Mouse (Mus musculus): ENCODE results near the gene Rab11fip3. TPM values are rescaled to one million over a fixed set of nuclear protein-coding genes. Genes with fewer than 3 reads are reported as not detected.

Rab11fip3 gene
- total RNA-seq, 2 experiments from 2014 or later: 0.70 to 1.3 TPM

- no peak for ATAC-seq (ENCODE audit: poor library complexity, severe bottlenecking)
Measured at GRCm38 (mm10) chr17:25943221-25943620, 126.1 kb downstream of the Rab11fip3 start.

DNA sequence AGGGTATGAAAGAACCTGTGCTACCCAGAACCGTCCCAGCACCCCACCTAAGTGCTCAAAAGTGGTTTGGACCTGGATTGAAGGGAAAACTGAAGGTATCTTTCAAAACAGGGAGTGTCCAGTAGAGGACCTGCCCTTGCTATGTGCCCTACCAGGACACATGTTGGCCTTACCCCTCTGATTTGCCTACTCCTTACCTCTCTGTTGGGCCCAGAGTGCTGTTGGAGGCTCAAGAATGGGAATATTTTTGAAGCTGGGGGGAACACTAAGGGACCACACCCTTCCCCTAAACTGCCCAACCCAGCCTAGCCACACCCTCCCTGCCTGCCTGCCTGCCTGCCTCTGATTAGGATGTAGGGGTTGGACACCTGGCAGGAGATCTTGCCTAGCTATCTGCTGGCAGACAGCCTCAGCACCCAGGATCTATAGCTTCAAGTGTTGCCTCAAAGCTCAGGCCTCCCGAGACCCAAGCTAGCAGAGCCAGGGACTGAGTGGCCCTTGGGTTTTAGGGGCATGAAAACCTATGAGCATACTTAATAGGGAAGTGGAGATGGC lies 126.7 kb downstream of the Rab11fip3 start:
- peak; percentile 55 for ATAC-seq (ENCODE audit: poor library complexity, severe bottlenecking)

DNA sequence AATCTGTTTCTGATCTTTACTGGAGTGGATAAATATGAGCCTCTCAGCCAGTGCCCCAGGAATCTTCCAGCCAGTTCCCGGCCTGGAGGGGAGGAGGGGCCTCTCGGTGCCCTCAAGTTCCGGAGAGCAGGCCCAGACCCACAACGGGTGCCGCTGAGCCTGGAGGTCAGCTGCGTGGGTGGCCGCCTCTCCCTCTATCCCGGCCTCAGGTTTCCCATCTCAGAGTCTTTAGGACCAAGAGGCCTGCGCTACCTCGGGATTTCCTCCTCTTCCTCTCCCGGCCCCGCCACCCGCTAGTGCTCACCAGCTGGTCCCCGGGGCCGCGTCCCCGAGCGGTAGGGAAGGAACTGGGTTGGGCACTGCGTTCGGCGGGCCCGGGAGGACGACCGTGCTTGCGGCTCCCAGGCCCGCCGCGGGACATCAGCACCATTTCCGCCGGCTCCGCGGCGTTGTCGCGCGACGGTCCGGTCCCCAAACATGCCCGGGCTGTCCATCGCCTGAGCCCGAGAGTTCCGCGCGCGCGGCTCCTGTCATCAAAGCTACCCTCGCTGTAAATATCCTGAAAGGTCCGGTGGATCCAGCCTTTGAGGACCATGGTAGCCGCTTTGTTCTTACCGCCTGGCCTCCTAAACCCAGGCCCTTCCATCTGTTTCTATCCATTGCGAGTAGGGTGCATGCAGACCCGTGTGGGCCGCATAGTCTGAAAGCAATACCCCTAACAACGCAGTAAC lies 127.7 kb downstream of the Rab11fip3 start:
- ATAC-seq (ENCODE audit: poor library complexity, severe bottlenecking): peak; percentile 82

Other genes starting within 250 kb of the Rab11fip3 start
- 4.6 and 6.9 TPM in 2 replicates for gene Wdr24, start 245.9 kb downstream of the Rab11fip3 start, total RNA-seq (2015)
- gene Wdr24, start 245.9 kb downstream of the Rab11fip3 start, total RNA-seq (2017): 12.3 and 15.1 TPM in 2 replicates
- 6.0 and 7.7 TPM in 2 replicates for gene Jmjd8, start 240.7 kb downstream of the Rab11fip3 start, total RNA-seq (2015)
- 10.6 and 14.4 TPM in 2 replicates for gene Jmjd8, start 240.7 kb downstream of the Rab11fip3 start, total RNA-seq (2017)
- gene Stub1, start 236.2 kb downstream of the Rab11fip3 start, total RNA-seq (2015): 48.4 and 54.7 TPM in 2 replicates
- gene Stub1, start 236.2 kb downstream of the Rab11fip3 start, total RNA-seq (2017): 62.6 and 67.6 TPM in 2 replicates
- 0.98 and 1.4 TPM in 2 replicates for gene Rhbdl1, start 232.3 kb downstream of the Rab11fip3 start, total RNA-seq (2015)
- gene Rhbdl1, start 232.3 kb downstream of the Rab11fip3 start, total RNA-seq (2017): 0.55 and 0.69 TPM in 2 replicates
- gene Gm20683, start 227.8 kb downstream of the Rab11fip3 start, total RNA-seq (2015): 0.07 TPM in 1 of 2 replicates, not detected in the other
- gene Gm20683, start 227.8 kb downstream of the Rab11fip3 start, total RNA-seq (2017): 0.33 TPM in 1 of 2 replicates, not detected in the other
- gene Rhot2, start 224.7 kb downstream of the Rab11fip3 start, total RNA-seq (2015): 14.0 and 15.6 TPM in 2 replicates
- 13.9 and 30.4 TPM in 2 replicates for gene Rhot2, start 224.7 kb downstream of the Rab11fip3 start, total RNA-seq (2017)
- 17.3 and 19.3 TPM in 2 replicates for gene Wdr90, start 208.1 kb downstream of the Rab11fip3 start, total RNA-seq (2015)
- gene Wdr90, start 208.1 kb downstream of the Rab11fip3 start, total RNA-seq (2017): 7.8 and 9.5 TPM in 2 replicates
- gene Mcrip2, start 200.8 kb downstream of the Rab11fip3 start, total RNA-seq (2015): 1.8 and 3.5 TPM in 2 replicates
- 3.1 and 4.1 TPM in 2 replicates for gene Mcrip2, start 200.8 kb downstream of the Rab11fip3 start, total RNA-seq (2017)
- 18.9 and 20.3 TPM in 2 replicates for gene Mettl26, start 194.5 kb downstream of the Rab11fip3 start, total RNA-seq (2015)
- gene Mettl26, start 194.5 kb downstream of the Rab11fip3 start, total RNA-seq (2017): 3.7 and 6.0 TPM in 2 replicates
- gene Wfikkn1, start 188.7 kb downstream of the Rab11fip3 start, total RNA-seq (2015): 1.0 and 1.6 TPM in 2 replicates
- 0.04 and 0.15 TPM in 2 replicates for gene Wfikkn1, start 188.7 kb downstream of the Rab11fip3 start, total RNA-seq (2017)
- 7.9 and 12.8 TPM in 2 replicates for gene Rab40c, start 149.8 kb downstream of the Rab11fip3 start, total RNA-seq (2015)
- 9.1 and 16.1 TPM in 2 replicates for gene Rab40c, start 149.8 kb downstream of the Rab11fip3 start, total RNA-seq (2017)
- 44.2 and 45.2 TPM in 2 replicates for gene Pigq, start 124.6 kb downstream of the Rab11fip3 start, total RNA-seq (2015)
- 33.8 and 36.5 TPM in 2 replicates for gene Pigq, start 124.6 kb downstream of the Rab11fip3 start, total RNA-seq (2017)
- not detected in 2 replicates for gene Nhlrc4, start 124.6 kb downstream of the Rab11fip3 start, total RNA-seq (2015)
- not detected in 2 replicates for gene Nhlrc4, start 124.6 kb downstream of the Rab11fip3 start, total RNA-seq (2017)
- gene A930017K11Rik, start 117.0 kb downstream of the Rab11fip3 start, total RNA-seq (2015): not detected in 2 replicates
- gene A930017K11Rik, start 117.0 kb downstream of the Rab11fip3 start, total RNA-seq (2017): not detected in 2 replicates
- gene Capn15, start 83.8 kb downstream of the Rab11fip3 start, total RNA-seq (2015): 9.1 and 10.4 TPM in 2 replicates
- 3.5 and 3.7 TPM in 2 replicates for gene Capn15, start 83.8 kb downstream of the Rab11fip3 start, total RNA-seq (2017)
- gene Decr2, start 20.8 kb upstream of the Rab11fip3 start, total RNA-seq (2015): 4.8 and 5.0 TPM in 2 replicates
- gene Decr2, start 20.8 kb upstream of the Rab11fip3 start, total RNA-seq (2017): 11.9 and 13.3 TPM in 2 replicates
- 2.3 and 3.5 TPM in 2 replicates for gene Nme4, start 26.0 kb upstream of the Rab11fip3 start, total RNA-seq (2015)
- 4.2 and 8.2 TPM in 2 replicates for gene Nme4, start 26.0 kb upstream of the Rab11fip3 start, total RNA-seq (2017)
- gene Tmem8, start 43.7 kb upstream of the Rab11fip3 start, total RNA-seq (2015): 13.1 and 20.1 TPM in 2 replicates
- 11.6 and 14.8 TPM in 2 replicates for gene Tmem8, start 43.7 kb upstream of the Rab11fip3 start, total RNA-seq (2017)
- 74.1 and 78.0 TPM in 2 replicates for gene Mrpl28, start 53.9 kb upstream of the Rab11fip3 start, total RNA-seq (2015)
- 35.1 and 35.4 TPM in 2 replicates for gene Mrpl28, start 53.9 kb upstream of the Rab11fip3 start, total RNA-seq (2017)
- gene Axin1, start 69.1 kb upstream of the Rab11fip3 start, total RNA-seq (2015): 24.2 and 31.9 TPM in 2 replicates
- 176 and 255 TPM in 2 replicates for gene Axin1, start 69.1 kb upstream of the Rab11fip3 start, total RNA-seq (2017)
- 0.60 and 4.2 TPM in 2 replicates for gene Pdia2, start 129.5 kb upstream of the Rab11fip3 start, total RNA-seq (2015)
- 0.28 and 0.55 TPM in 2 replicates for gene Pdia2, start 129.5 kb upstream of the Rab11fip3 start, total RNA-seq (2017)
- gene Rgs11, start 133.4 kb upstream of the Rab11fip3 start, total RNA-seq (2015): not detected in 2 replicates
- 0.55 TPM in 1 of 2 replicates, not detected in the other for gene Rgs11, start 133.4 kb upstream of the Rab11fip3 start, total RNA-seq (2017)
- gene Arhgdig, start 138.2 kb upstream of the Rab11fip3 start, total RNA-seq (2015): not detected in 2 replicates
- not detected in 2 replicates for gene Arhgdig, start 138.2 kb upstream of the Rab11fip3 start, total RNA-seq (2017)
- 24.5 and 28.1 TPM in 2 replicates for gene Fam234a, start 174.7 kb upstream of the Rab11fip3 start, total RNA-seq (2015)
- 27.7 and 28.6 TPM in 2 replicates for gene Fam234a, start 174.7 kb upstream of the Rab11fip3 start, total RNA-seq (2017)
- gene Luc7l, start 183.3 kb upstream of the Rab11fip3 start, total RNA-seq (2015): 29.9 and 36.5 TPM in 2 replicates
- gene Luc7l, start 183.3 kb upstream of the Rab11fip3 start, total RNA-seq (2017): 50.6 and 52.7 TPM in 2 replicates